Mouse (Mus musculus): ENCODE results near the gene Wdr95.

GRCm38 (mm10) chr5:149587327-149587895, 58.9 kb downstream of the Wdr95 start:
- TF ChIP-seq CTCF (IDR thresholded peaks at IDR 0.05; ENCODE audit: extremely low read depth, insufficient read depth, insufficient read length, insufficient replicate concordance) (no peak), POLR2A (IDR thresholded peaks at IDR 0.05; ENCODE audit: low read depth, low read length) (no peak)
